Mouse (Mus musculus) ES-E14 (cell line): ENCODE data around the gene Tbc1d2. TPM values are rescaled to one million over a fixed set of nuclear protein-coding genes. Genes with fewer than 3 reads are reported as not detected.

ENCODE experiments used
- DNase-seq: peaks from one replicate; pipeline ENCODE4 v3.0.0-alpha.2; 2013; ENCODE audit warnings: low read depth, low spot score
- H3K27ac ChIP-seq: 2 replicates; pipeline ENCODE4 v1.5.1; 2012; ENCODE audit warnings: low read depth, mild to moderate bottlenecking, low read length, moderate library complexity, mixed read lengths; ENCODE audit not compliant: poor library complexity, insufficient read depth, severe bottlenecking
- H3K36me3 ChIP-seq: 2 replicates; pipeline ENCODE4 v1.6.1; 2012; ENCODE audit warnings: mild to moderate bottlenecking, low read length, moderate library complexity, mixed read lengths; ENCODE audit not compliant: control insufficient read depth, poor library complexity, insufficient read depth, severe bottlenecking
- H3K4me1 ChIP-seq, 2 experiments: fragments of 150-350 bp in 1 of 2; sonication (generic) in 1 of 2; 2 replicates each; pipeline ENCODE4 v1.6.1; 2012; ENCODE audit warnings: low read length in 2 of 2, mild to moderate bottlenecking in 1 of 2, mixed read lengths in 1 of 2; ENCODE audit not compliant: control insufficient read depth in 2 of 2, insufficient read depth in 2 of 2, poor library complexity in 1 of 2
- H3K4me3 ChIP-seq, 2 experiments: fragments of 150-350 bp in 1 of 2; sonication (generic) in 1 of 2; 2 replicates each; pipeline ENCODE4 v1.5.1; 2012; ENCODE audit warnings: low read length in 2 of 2, low read depth in 1 of 2, mild to moderate bottlenecking in 1 of 2, mixed read lengths in 1 of 2; ENCODE audit not compliant: insufficient read depth in 1 of 2, poor library complexity in 1 of 2, severe bottlenecking in 1 of 2
- H3K9ac ChIP-seq: 2 replicates; pipeline ENCODE4 v1.6.1; 2012; ENCODE audit warnings: low read depth, mild to moderate bottlenecking, low read length, mixed read lengths; ENCODE audit not compliant: poor library complexity, insufficient read depth, severe bottlenecking
- H3K9me3 ChIP-seq: fragments of 150-350 bp; sonication (generic); 2 replicates; pipeline ENCODE4 v1.6.1; 2012; ENCODE audit warnings: low read depth, mild to moderate bottlenecking, low read length; ENCODE audit not compliant: control insufficient read depth, insufficient read depth
- CHD2 ChIP-seq: IDR thresholded peaks from 2 replicates; pipeline ENCODE4 v1.6.1; 2014; ENCODE audit warnings: mild to moderate bottlenecking, low read depth, low read length, inconsistent platforms
- HCFC1 ChIP-seq: IDR thresholded peaks from 2 replicates; pipeline ENCODE4 v1.6.1; 2012; ENCODE audit warnings: low read length, inconsistent platforms, borderline replicate concordance; ENCODE audit not compliant: insufficient read depth
- MAFK ChIP-seq: IDR thresholded peaks from 2 replicates; pipeline ENCODE4 v1.6.1; 2014; ENCODE audit warnings: mild to moderate bottlenecking, low read depth, low read length, inconsistent platforms; ENCODE audit not compliant: insufficient read depth
- ZC3H11A ChIP-seq: IDR thresholded peaks from 2 replicates; pipeline ENCODE4 v1.6.1; 2012; ENCODE audit warnings: low read depth, mild to moderate bottlenecking, inconsistent platforms, low read length, borderline replicate concordance
- ZNF384 ChIP-seq: IDR thresholded peaks from 2 replicates; pipeline ENCODE4 v1.6.1; 2012; ENCODE audit warnings: low read depth, low read length, inconsistent platforms
- in situ Hi-C, 2 experiments: fragments of 600-800 bp; cut with MboI; formaldehyde crosslinking; loops; one replicate each; pipeline ENCODE4 v1.15.1; 2025; ENCODE audit warnings: low sequenced_read_pairs in 2 of 2, inconsistent platforms in 1 of 2; ENCODE audit not compliant: unreplicated experiment in 2 of 2
- total RNA-seq: library from RNA; depleted of rRNA; stranded (reverse); fragments of 300-350 nt; gene quantifications from 2 replicates; pipeline ENCODE4 v1.2.3, GENCODE M21; 2012; rRNA removed

Gene Tbc1d2
- 6.6 and 7.0 TPM in 2 replicates for total RNA-seq

DNA sequence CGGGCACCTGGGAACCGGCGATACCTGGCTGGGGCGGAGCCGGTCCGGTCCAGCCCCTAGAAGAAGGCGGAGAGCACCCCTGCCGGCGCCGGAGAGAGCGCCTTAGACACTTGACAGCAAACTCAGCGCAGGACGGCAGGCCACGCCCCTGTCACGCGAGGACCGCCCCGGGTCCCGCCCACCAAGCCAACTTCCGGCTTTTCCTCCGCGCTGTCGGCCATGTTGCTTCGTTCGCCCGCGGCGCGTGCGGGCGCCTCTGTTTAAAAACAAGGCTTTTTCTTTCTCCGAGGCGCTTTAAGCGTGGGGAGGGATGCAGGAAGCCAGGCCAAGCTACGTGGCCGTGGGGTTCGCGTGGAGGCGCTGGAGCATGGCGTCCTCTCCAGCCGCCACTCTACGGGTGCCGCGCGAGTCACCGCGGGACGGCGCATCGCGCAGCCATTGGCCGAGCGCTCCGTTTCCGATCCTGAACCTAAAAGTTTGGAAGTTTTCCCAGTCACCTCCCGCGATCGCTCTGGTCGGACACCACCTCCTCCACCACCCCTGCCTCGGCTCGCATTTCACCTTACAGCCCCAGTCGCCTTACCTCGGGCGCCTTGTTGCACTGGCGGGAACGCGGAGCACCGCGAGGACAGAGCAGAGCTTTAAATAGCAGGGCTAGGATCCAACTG is at the start of gene Tbc1d2:
TSS of gene Tbc1d2 (minus strand) at position 124 of the 668 bp plus-strand sequence.
- Histone ChIP-seq H3K4me3 (peak within 1 kb of the TSS; percentile 80 to 87), H3K4me1 (no peaks in the 10 kb centered on the region), H3K27ac (peak within 1 kb of the TSS; percentile 79), H3K36me3 (no peaks in the 10 kb centered on the region), H3K9ac (peak within 1 kb of the TSS; percentile 90), H3K9me3 (no peaks in the 10 kb centered on the region)
- in situ Hi-C loops = loop anchor here in 1 of 2 experiments (5.0 kb wide), 1 partner anchor 38 kb away; no protein-coding TSS in a partner anchor
- TF ChIP-seq HCFC1 (peak; percentile 58; the same call in 1 of the 2 replicates), ZC3H11A (no peak), MAFK (no peak), ZNF384 (no peak), CHD2 (no peak)
- DNase-seq = peak; percentile 86

DNA sequence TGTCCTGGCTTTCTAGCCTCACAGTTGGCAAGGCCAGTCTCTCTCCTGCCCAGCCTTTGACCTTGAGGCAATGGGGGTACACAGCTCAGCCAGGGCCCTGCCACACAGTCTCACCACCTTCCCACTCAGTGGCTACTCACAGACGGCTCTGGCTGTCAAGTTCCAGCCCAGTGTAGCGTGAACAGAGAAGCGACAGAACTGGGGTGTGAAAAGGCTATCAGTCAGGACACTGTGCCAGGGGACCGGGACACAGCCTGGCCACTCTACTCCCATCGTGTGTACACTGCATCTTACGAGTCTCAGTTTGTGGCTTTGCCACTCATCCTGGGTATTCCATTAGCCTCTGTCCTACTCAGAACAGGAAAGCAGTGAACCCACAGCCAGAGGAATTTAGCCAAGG is 46.5 kb upstream of the Tbc1d2 start:
- no peak overlapping the region for H3K27ac ChIP-seq
- in situ Hi-C loops = no loop called here
- TF ChIP-seq MAFK = no peak
- no peak for TF ChIP-seq ZC3H11A
- TF ChIP-seq ZNF384 = no peak
- TF ChIP-seq CHD2 = no peak
- TF ChIP-seq HCFC1 = no peak
- no peaks in the 10 kb centered on the region for H3K36me3 ChIP-seq
- no peaks in the 10 kb centered on the region for H3K4me1 ChIP-seq
- H3K4me3 ChIP-seq = no peak overlapping the region
- no peak for DNase-seq
- H3K9ac ChIP-seq = no peak overlapping the region
- no peaks in the 10 kb centered on the region for H3K9me3 ChIP-seq

DNA sequence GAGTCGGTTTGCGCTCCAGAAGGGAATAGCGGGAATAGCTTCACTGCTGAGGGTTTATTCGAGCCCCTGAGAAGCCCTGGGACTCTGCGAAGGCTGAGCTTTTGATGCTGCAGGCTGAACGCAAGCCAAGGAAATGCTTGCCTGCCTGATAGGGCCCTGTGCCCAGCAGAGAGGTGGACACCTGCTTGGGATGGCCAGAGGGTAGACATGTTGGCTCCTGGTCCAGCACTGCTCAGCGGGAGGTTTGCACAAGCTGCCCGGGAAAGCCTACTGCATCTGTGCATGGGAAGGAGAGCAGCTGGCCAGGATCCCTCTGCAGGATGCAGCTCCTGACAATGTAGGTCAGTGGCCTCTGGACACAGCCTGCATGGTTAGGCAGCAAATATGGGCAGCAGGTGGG is 40.6 kb upstream of the Tbc1d2 start:
- Histone ChIP-seq H3K4me3 (no peak overlapping the region), H3K9ac (no peak overlapping the region), H3K36me3 (no peaks in the 10 kb centered on the region), H3K9me3 (no peaks in the 10 kb centered on the region), H3K4me1 (no peaks in the 10 kb centered on the region), H3K27ac (no peak overlapping the region)
- in situ Hi-C loops = no loop called here
- DNase-seq = no peak
- no peak for TF ChIP-seq ZC3H11A
- no peak for TF ChIP-seq HCFC1
- no peak for TF ChIP-seq MAFK
- no peak for TF ChIP-seq ZNF384
- TF ChIP-seq CHD2 = no peak

GRCm38 (mm10) chr4:46690023-46690420 is 40.0 kb upstream of the Tbc1d2 start:
- no peak for TF ChIP-seq MAFK
- no peak for TF ChIP-seq HCFC1
- no peak for TF ChIP-seq ZNF384
- no peak for TF ChIP-seq ZC3H11A
- TF ChIP-seq CHD2 = no peak
- Histone ChIP-seq H3K9ac (no peak overlapping the region), H3K27ac (no peak overlapping the region), H3K9me3 (no peaks in the 10 kb centered on the region), H3K4me3 (no peak overlapping the region), H3K36me3 (no peaks in the 10 kb centered on the region), H3K4me1 (no peaks in the 10 kb centered on the region)
- in situ Hi-C loops = no loop called here
- no peak for DNase-seq
